Mouse (Mus musculus): ENCODE data around the gene Rpl36a-ps1. TPM values are rescaled to one million over a fixed set of nuclear protein-coding genes. Genes with fewer than 3 reads are reported as not detected.

The Rpl36a-ps1 gene
- total and polyA plus RNA-seq, 3 experiments, result 1.5 to 3.1 TPM; not detected in 1

DNA sequence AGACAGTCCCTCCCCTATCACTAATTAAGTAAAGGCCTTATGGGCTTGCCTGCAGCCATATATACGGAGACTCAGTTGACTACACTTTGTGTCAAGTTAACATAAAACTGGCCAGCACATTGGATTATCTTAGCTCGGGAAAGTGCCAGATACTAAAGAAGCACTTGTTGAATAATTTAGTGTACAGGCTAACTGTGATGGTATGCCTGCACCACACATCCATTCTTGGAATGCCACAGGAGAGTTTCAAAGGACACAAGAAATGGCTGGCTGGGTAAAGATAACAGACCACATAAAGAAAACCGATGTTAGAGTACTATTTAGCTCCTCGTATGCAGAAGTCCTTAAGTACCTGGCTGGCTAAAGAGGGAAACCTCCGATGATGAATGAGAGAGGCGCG, 24.6 kb upstream of the Rpl36a-ps1 start:
- Histone ChIP-seq H3K4me3 (no peak overlapping the region), H3K36me3 (ENCODE audit: control insufficient read depth, insufficient read depth, low read length) (peaks cover 3% of the 10 kb centered on the region), H3K79me2 (replicated peaks; ENCODE audit: control insufficient read depth, insufficient read depth, low read length) (no peaks in the 10 kb centered on the region), H3K4me1 (ENCODE audit: control insufficient read depth, insufficient read depth, low read length) (no peaks in the 10 kb centered on the region), H3K9ac (ENCODE audit: low read depth, low read length) (no peak overlapping the region), H3K27ac (no peak overlapping the region), H3K27me3 (ENCODE audit: control insufficient read depth, insufficient read depth, low read length) (no peaks in the 10 kb centered on the region)
- 23% methylated on average over 7 of the region's 7 CpGs for WGBS
- DNase-seq, result no peak
- intact Hi-C loops (cut with DNase I), result no loop called here
- no peak for TF ChIP-seq EP300 (IDR thresholded peaks at IDR 0.05; ENCODE audit: insufficient read depth, low read depth, low read length)
- TF ChIP-seq POLR2A (IDR thresholded peaks at IDR 0.05; ENCODE audit: insufficient read depth, low read depth, low read length), result no peak
- no peak for TF ChIP-seq CTCF (IDR thresholded peaks at IDR 0.05)

DNA sequence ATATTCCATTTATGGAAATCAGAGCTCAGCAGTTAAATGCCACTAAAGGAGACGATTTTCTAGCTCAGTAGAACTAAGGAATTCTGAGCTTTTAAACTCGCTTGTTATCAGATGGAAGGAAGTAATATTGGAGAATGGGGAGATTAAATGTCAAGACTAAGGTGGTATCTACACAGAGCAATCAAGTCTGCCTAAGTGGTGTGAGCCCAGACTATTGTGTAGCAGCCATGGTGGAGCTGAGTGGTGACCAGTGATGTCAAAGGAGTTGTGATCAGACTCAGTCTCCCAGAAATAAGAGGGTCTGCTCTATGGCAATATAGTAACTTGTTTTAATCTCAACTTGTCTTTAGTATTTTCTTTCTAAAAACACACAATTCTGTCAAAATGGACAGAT, 16.8 kb upstream of the Rpl36a-ps1 start:
- 5% methylated on average over 2 of the region's 2 CpGs for WGBS
- Histone ChIP-seq H3K9ac (ENCODE audit: low read depth, low read length) (no peak overlapping the region), H3K79me2 (replicated peaks; ENCODE audit: control insufficient read depth, insufficient read depth, low read length) (no peaks in the 10 kb centered on the region), H3K4me3 (no peak overlapping the region), H3K27me3 (ENCODE audit: control insufficient read depth, insufficient read depth, low read length) (no peaks in the 10 kb centered on the region), H3K36me3 (ENCODE audit: control insufficient read depth, insufficient read depth, low read length) (no peaks in the 10 kb centered on the region; the same call in 1 of the 2 replicates), H3K27ac (peak overlapping the region; percentile 84), H3K4me1 (ENCODE audit: control insufficient read depth, insufficient read depth, low read length) (peaks cover 5% of the 10 kb centered on the region)
- DNase-seq, result no peak
- intact Hi-C loops (cut with DNase I), result no loop called here
- TF ChIP-seq POLR2A (IDR thresholded peaks at IDR 0.05; ENCODE audit: insufficient read depth, low read depth, low read length), result no peak
- TF ChIP-seq EP300 (IDR thresholded peaks at IDR 0.05; ENCODE audit: insufficient read depth, low read depth, low read length), result no peak
- no peak for TF ChIP-seq CTCF (IDR thresholded peaks at IDR 0.05)

DNA sequence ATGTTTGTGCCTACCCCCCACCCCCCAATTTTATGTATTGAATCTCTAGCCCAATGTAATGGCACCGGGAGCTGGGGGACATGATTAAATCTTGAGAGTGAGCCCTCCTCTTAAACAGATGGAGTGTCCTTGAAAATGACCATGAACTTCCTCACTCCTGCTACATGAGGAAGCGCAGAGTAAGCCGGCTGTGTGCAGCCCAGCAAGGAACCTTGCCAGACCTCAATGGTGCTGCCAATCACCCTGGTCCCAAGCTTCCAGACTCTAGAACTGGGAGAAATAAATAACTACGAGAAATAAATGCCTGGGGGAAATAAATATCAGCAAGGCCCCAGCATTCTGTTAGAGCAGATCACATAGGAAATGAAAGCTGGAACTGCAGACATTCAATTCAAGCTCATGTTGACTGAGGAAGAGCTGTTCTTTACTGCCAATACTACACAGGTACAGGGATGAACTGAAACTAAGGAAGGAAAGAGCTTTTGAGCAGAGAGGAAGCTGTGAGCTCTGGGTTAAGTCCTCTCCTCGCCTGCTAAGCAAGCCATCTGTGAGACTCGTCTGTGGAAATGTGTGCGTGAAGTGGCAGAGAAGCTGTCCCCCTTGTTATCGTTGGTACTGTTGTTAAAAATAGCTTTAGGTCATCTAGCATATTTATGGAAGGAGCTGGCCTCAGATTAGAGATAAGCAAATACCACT, 16.3 kb upstream of the Rpl36a-ps1 start:
- TF ChIP-seq EP300 (IDR thresholded peaks at IDR 0.05; ENCODE audit: insufficient read depth, low read depth, low read length) (no peak), POLR2A (IDR thresholded peaks at IDR 0.05; ENCODE audit: insufficient read depth, low read depth, low read length) (peak; percentile 55; the same call in 1 of the 2 replicates), CTCF (IDR thresholded peaks at IDR 0.05) (no peak)
- DNase-seq, result peak; percentile 29 to 32
- 11% methylated on average over 8 of the region's 8 CpGs for WGBS
- Histone ChIP-seq H3K4me3 (0 out of 2 replicates have a peak overlapping the region, but pooled peaks have one; percentile 17), H3K9ac (ENCODE audit: low read depth, low read length) (peak overlapping the region; percentile 49; the same call in 1 of the 2 replicates), H3K27me3 (ENCODE audit: control insufficient read depth, insufficient read depth, low read length) (no peaks in the 10 kb centered on the region), H3K36me3 (ENCODE audit: control insufficient read depth, insufficient read depth, low read length) (no peaks in the 10 kb centered on the region; the same call in 1 of the 2 replicates), H3K4me1 (ENCODE audit: control insufficient read depth, insufficient read depth, low read length) (peaks cover 5% of the 10 kb centered on the region), H3K79me2 (replicated peaks; ENCODE audit: control insufficient read depth, insufficient read depth, low read length) (no peaks in the 10 kb centered on the region), H3K27ac (peak overlapping the region; percentile 84)
- intact Hi-C loops (cut with DNase I), result no loop called here

DNA sequence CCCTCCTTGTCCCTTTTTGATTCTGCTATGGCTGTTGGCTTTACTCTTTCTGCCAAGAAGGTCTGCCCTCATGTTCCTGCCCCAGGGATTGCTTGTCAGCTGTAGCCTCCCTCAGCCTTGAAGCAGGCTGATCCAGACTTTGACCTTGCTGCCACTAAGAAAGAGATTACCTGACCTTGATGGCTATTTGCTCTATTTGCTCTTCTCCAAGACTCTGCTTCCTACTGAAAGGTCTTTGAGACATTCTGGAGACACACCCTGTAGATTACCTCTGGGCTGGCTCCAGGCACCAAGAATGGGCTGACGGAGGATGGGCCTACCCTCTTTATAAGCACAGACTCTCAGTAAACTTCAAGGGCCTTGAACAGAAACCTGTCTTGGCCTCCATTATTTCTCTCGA, 1.6 kb downstream of the Rpl36a-ps1 start:
- no peak for TF ChIP-seq EP300 (IDR thresholded peaks at IDR 0.05; ENCODE audit: insufficient read depth, low read depth, low read length)
- no peak for TF ChIP-seq CTCF (IDR thresholded peaks at IDR 0.05)
- TF ChIP-seq POLR2A (IDR thresholded peaks at IDR 0.05; ENCODE audit: insufficient read depth, low read depth, low read length), result no peak
- Histone ChIP-seq H3K4me3 (no peak overlapping the region), H3K27me3 (ENCODE audit: control insufficient read depth, insufficient read depth, low read length) (no peaks in the 10 kb centered on the region), H3K79me2 (replicated peaks; ENCODE audit: control insufficient read depth, insufficient read depth, low read length) (no peaks in the 10 kb centered on the region), H3K36me3 (ENCODE audit: control insufficient read depth, insufficient read depth, low read length) (no peaks in the 10 kb centered on the region), H3K9ac (ENCODE audit: low read depth, low read length) (no peak overlapping the region), H3K27ac (no peak overlapping the region), H3K4me1 (ENCODE audit: control insufficient read depth, insufficient read depth, low read length) (no peaks in the 10 kb centered on the region)
- DNase-seq, result no peak
- intact Hi-C loops (cut with DNase I), result no loop called here
- 78% methylated on average over 2 of the region's 2 CpGs for WGBS

DNA sequence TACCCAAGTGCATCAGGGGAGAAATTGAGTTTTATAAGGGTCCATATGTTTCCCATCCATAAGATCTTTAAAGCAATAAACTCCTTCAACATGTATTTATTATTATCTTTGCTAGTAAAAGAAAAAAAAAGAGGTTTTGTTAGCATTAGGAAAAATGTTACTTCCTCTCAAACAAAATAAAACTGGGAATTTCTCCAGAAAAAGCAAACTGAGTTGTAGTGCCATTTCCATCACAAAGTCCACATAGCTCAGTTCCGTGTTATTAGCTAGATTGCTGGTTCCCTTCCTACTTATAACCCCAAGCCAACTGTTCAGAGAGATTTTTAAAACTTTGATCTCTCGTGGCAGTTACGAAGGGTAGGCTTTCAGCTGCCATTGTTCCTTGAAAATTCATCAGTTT, 3.5 kb downstream of the Rpl36a-ps1 start:
- no peak overlapping the region for H3K9ac ChIP-seq (ENCODE audit: low read depth, low read length)
- no peaks in the 10 kb centered on the region for H3K27me3 ChIP-seq (ENCODE audit: control insufficient read depth, insufficient read depth, low read length)
- no peaks in the 10 kb centered on the region for H3K79me2 ChIP-seq (replicated peaks; ENCODE audit: control insufficient read depth, insufficient read depth, low read length)
- no peak for TF ChIP-seq POLR2A (IDR thresholded peaks at IDR 0.05; ENCODE audit: insufficient read depth, low read depth, low read length)
- no peak for TF ChIP-seq CTCF (IDR thresholded peaks at IDR 0.05)
- no peak for TF ChIP-seq EP300 (IDR thresholded peaks at IDR 0.05; ENCODE audit: insufficient read depth, low read depth, low read length)
- H3K4me1 ChIP-seq (ENCODE audit: control insufficient read depth, insufficient read depth, low read length), result no peaks in the 10 kb centered on the region
- H3K4me3 ChIP-seq, result no peak overlapping the region
- intact Hi-C loops (cut with DNase I), result no loop called here
- no peaks in the 10 kb centered on the region for H3K36me3 ChIP-seq (ENCODE audit: control insufficient read depth, insufficient read depth, low read length)
- WGBS, result 33% methylated on average over 3 of the region's 3 CpGs
- no peak overlapping the region for H3K27ac ChIP-seq
- no peak for DNase-seq

DNA sequence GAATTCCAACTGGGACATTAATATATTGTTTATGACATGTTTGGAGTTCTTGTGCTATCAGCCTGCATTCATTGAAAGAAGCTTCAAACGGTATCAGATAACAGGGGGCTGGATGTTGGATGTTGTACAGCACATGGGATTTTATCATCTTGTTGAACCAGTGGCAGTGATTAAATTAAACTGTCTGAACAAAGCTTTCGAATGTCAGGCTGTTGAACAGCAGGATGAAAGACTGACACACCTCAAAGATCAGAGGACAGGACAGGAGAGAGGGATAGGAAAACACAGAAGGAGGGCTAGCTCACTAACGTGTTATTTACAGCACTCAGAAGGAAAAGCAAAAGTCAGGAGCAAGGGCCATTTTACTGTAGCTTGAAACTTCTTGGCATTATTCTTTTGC, 4.3 kb downstream of the Rpl36a-ps1 start:
- intact Hi-C loops (cut with DNase I), result no loop called here
- WGBS, result 39% methylated on average over 3 of the region's 3 CpGs
- TF ChIP-seq POLR2A (IDR thresholded peaks at IDR 0.05; ENCODE audit: insufficient read depth, low read depth, low read length) (no peak), CTCF (IDR thresholded peaks at IDR 0.05) (no peak), EP300 (IDR thresholded peaks at IDR 0.05; ENCODE audit: insufficient read depth, low read depth, low read length) (no peak)
- Histone ChIP-seq H3K36me3 (ENCODE audit: control insufficient read depth, insufficient read depth, low read length) (no peaks in the 10 kb centered on the region), H3K9ac (ENCODE audit: low read depth, low read length) (no peak overlapping the region), H3K4me3 (no peak overlapping the region), H3K27ac (no peak overlapping the region), H3K27me3 (ENCODE audit: control insufficient read depth, insufficient read depth, low read length) (no peaks in the 10 kb centered on the region), H3K4me1 (ENCODE audit: control insufficient read depth, insufficient read depth, low read length) (no peaks in the 10 kb centered on the region), H3K79me2 (replicated peaks; ENCODE audit: control insufficient read depth, insufficient read depth, low read length) (no peaks in the 10 kb centered on the region)
- no peak for DNase-seq

All from heart, adult 2 months (tissue).